Mouse (Mus musculus): ENCODE data around the gene Ghr. TPM values are rescaled to one million over a fixed set of nuclear protein-coding genes. Genes with fewer than 3 reads are reported as not detected.
A peak's percentile ranks its signal among the peaks of the same experiment; 100 is the strongest.

Ghr gene
- polyA plus RNA-seq, 1 experiment from 2014 or later: 81.9 TPM

GRCm38 (mm10) chr15:3509089-3509488, 74.2 kb downstream of the Ghr start:
- no peak for ATAC-seq
- Histone ChIP-seq H3K9ac (ENCODE audit: low read depth, low read length) (no peak overlapping the region), H3K4me2 (replicated peaks; ENCODE audit: low read depth) (no peak overlapping the region), H3K36me3 (ENCODE audit: control insufficient read depth, insufficient read depth) (no peaks in the 10 kb centered on the region), H3K9me3 (ENCODE audit: control insufficient read depth) (no peaks in the 10 kb centered on the region), H3K27me3 (replicated peaks; ENCODE audit: control insufficient read depth, insufficient read depth, low read length) (no peaks in the 10 kb centered on the region), H3K4me1 (replicated peaks; ENCODE audit: control insufficient read depth, insufficient read depth, low read length) (no peaks in the 10 kb centered on the region; the same call in 1 of the 2 replicates), H3K4me3 (ENCODE audit: low read depth, low read length) (no peak overlapping the region), H3K27ac (ENCODE audit: low read depth, low read length) (peak overlapping the region; percentile 28; the same call in 1 of the 2 replicates)
- WGBS: 80% methylated on average over 3 of the region's 3 CpGs
- TF ChIP-seq CTCF (IDR thresholded peaks at IDR 0.05; ENCODE audit: low read depth): no peak

GRCm38 (mm10) chr15:3507329-3507728, 76.0 kb downstream of the Ghr start:
- no peak for TF ChIP-seq CTCF (IDR thresholded peaks at IDR 0.05; ENCODE audit: low read depth)
- no peaks in the 10 kb centered on the region for H3K27me3 ChIP-seq (replicated peaks; ENCODE audit: control insufficient read depth, insufficient read depth, low read length)
- no peak overlapping the region for H3K4me3 ChIP-seq (ENCODE audit: low read depth, low read length)
- H3K9ac ChIP-seq (ENCODE audit: low read depth, low read length): no peak overlapping the region
- H3K4me1 ChIP-seq (replicated peaks; ENCODE audit: control insufficient read depth, insufficient read depth, low read length): no peaks in the 10 kb centered on the region; the same call in 1 of the 2 replicates
- no peak overlapping the region for H3K27ac ChIP-seq (ENCODE audit: low read depth, low read length)
- no peaks in the 10 kb centered on the region for H3K9me3 ChIP-seq (ENCODE audit: control insufficient read depth)
- no peak for ATAC-seq
- 86% methylated on average over 2 of the region's 2 CpGs for WGBS
- H3K36me3 ChIP-seq (ENCODE audit: control insufficient read depth, insufficient read depth): no peaks in the 10 kb centered on the region
- no peak overlapping the region for H3K4me2 ChIP-seq (replicated peaks; ENCODE audit: low read depth)

DNA sequence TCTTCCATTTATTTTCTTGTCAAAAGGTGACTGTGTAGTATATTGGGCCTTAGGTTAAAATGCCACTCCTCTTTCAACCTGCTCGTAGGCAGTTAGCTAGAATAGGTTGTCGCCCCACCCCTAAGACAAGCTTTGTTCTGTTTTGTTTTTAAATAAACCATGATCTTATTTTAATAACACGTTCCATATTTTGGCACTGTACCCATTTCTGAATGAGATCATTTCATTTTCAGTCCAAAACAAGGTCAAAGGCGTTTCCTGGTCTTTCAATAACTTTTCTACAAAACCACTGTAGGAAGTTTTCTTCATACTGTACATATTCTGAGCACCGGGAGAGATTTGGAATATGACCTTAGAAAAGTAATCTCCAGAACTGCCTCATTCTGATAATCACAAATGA, 78.6 kb downstream of the Ghr start:
- H3K36me3 ChIP-seq (ENCODE audit: control insufficient read depth, insufficient read depth): no peaks in the 10 kb centered on the region
- TF ChIP-seq CTCF (IDR thresholded peaks at IDR 0.05; ENCODE audit: low read depth): no peak
- no peak overlapping the region for H3K4me3 ChIP-seq (ENCODE audit: low read depth, low read length)
- no peak overlapping the region for H3K9ac ChIP-seq (ENCODE audit: low read depth, low read length)
- 58% methylated on average over 5 of the region's 5 CpGs for WGBS
- no peaks in the 10 kb centered on the region for H3K9me3 ChIP-seq (ENCODE audit: control insufficient read depth)
- no peak overlapping the region for H3K4me2 ChIP-seq (replicated peaks; ENCODE audit: low read depth)
- no peak for ATAC-seq
- H3K4me1 ChIP-seq (replicated peaks; ENCODE audit: control insufficient read depth, insufficient read depth, low read length): no peaks in the 10 kb centered on the region; the same call in 1 of the 2 replicates
- H3K27me3 ChIP-seq (replicated peaks; ENCODE audit: control insufficient read depth, insufficient read depth, low read length): no peaks in the 10 kb centered on the region
- H3K27ac ChIP-seq (ENCODE audit: low read depth, low read length): no peak overlapping the region

DNA sequence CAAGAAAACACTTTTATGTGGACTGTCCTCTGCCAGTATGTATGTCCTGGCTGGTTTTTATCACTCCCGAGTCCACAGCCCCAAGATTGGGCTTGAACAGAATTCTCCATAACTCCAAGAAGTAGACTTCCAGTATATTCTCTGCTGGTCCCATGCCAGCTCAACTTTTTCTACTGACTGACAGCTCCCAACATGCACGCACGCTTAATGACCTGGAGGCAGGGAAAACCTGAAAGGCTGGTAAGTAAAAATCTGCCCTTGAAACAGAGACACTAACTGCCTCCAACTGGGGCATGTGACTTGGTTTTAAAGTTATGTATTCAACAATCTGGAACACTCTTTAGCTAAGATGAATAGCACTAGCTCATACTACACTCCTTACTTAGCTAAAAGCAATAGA, 81.6 kb downstream of the Ghr start:
- Histone ChIP-seq H3K9me3 (ENCODE audit: control insufficient read depth) (no peaks in the 10 kb centered on the region), H3K4me1 (replicated peaks; ENCODE audit: control insufficient read depth, insufficient read depth, low read length) (no peaks in the 10 kb centered on the region), H3K36me3 (ENCODE audit: control insufficient read depth, insufficient read depth) (no peaks in the 10 kb centered on the region), H3K27me3 (replicated peaks; ENCODE audit: control insufficient read depth, insufficient read depth, low read length) (no peaks in the 10 kb centered on the region), H3K27ac (ENCODE audit: low read depth, low read length) (no peak overlapping the region), H3K4me2 (replicated peaks; ENCODE audit: low read depth) (no peak overlapping the region), H3K9ac (ENCODE audit: low read depth, low read length) (no peak overlapping the region), H3K4me3 (ENCODE audit: low read depth, low read length) (no peak overlapping the region)
- no peak for TF ChIP-seq CTCF (IDR thresholded peaks at IDR 0.05; ENCODE audit: low read depth)
- WGBS: 62% methylated on average over 3 of the region's 3 CpGs
- ATAC-seq: no peak

- H3K4me3 ChIP-seq (ENCODE audit: low read depth, low read length): no peak overlapping the region
- H3K27ac ChIP-seq (ENCODE audit: low read depth, low read length): no peak overlapping the region
- WGBS: 88% methylated on average over 1 of the region's 1 CpGs
- no peaks in the 10 kb centered on the region for H3K27me3 ChIP-seq (replicated peaks; ENCODE audit: control insufficient read depth, insufficient read depth, low read length)
- H3K4me1 ChIP-seq (replicated peaks; ENCODE audit: control insufficient read depth, insufficient read depth, low read length): no peaks in the 10 kb centered on the region
- no peaks in the 10 kb centered on the region for H3K9me3 ChIP-seq (ENCODE audit: control insufficient read depth)
- H3K4me2 ChIP-seq (replicated peaks; ENCODE audit: low read depth): no peak overlapping the region
- H3K9ac ChIP-seq (ENCODE audit: low read depth, low read length): no peak overlapping the region
- TF ChIP-seq CTCF (IDR thresholded peaks at IDR 0.05; ENCODE audit: low read depth): no peak
- H3K36me3 ChIP-seq (ENCODE audit: control insufficient read depth, insufficient read depth): no peaks in the 10 kb centered on the region
- no peak for ATAC-seq
Observed at GRCm38 (mm10) chr15:3499020-3499419, 84.3 kb downstream of the Ghr start.

GRCm38 (mm10) chr15:3497946-3498580, 85.2 kb downstream of the Ghr start:
- WGBS: 76% methylated on average over 9 of the region's 9 CpGs
- no peaks in the 10 kb centered on the region for H3K36me3 ChIP-seq (ENCODE audit: control insufficient read depth, insufficient read depth)
- no peaks in the 10 kb centered on the region for H3K27me3 ChIP-seq (replicated peaks; ENCODE audit: control insufficient read depth, insufficient read depth, low read length)
- H3K4me2 ChIP-seq (replicated peaks; ENCODE audit: low read depth): no peak overlapping the region
- peak; percentile 37 for TF ChIP-seq CTCF (IDR thresholded peaks at IDR 0.05; ENCODE audit: low read depth)
- H3K9me3 ChIP-seq (ENCODE audit: control insufficient read depth): no peaks in the 10 kb centered on the region
- no peak for ATAC-seq
- no peaks in the 10 kb centered on the region for H3K4me1 ChIP-seq (replicated peaks; ENCODE audit: control insufficient read depth, insufficient read depth, low read length)
- H3K9ac ChIP-seq (ENCODE audit: low read depth, low read length): no peak overlapping the region
- H3K4me3 ChIP-seq (ENCODE audit: low read depth, low read length): no peak overlapping the region
- H3K27ac ChIP-seq (ENCODE audit: low read depth, low read length): no peak overlapping the region

Measured in intestine, postnatal 0 days (tissue).